Mouse (Mus musculus) CH12.LX (cell line): ENCODE results near the gene Taar3. TPM values are rescaled to one million over a fixed set of nuclear protein-coding genes. Genes with fewer than 3 reads are reported as not detected.

ENCODE experiments used
- DNase-seq: peaks from one replicate; pipeline ENCODE4 v3.0.0-alpha.2; 2013; ENCODE audit errors: extremely low read depth
- H3K27ac ChIP-seq: 2 replicates; pipeline ENCODE4 v1.5.1; 2012; ENCODE audit warnings: low read depth, mild to moderate bottlenecking, control low read depth, moderate library complexity; ENCODE audit not compliant: insufficient read depth
- H3K27me3 ChIP-seq: replicated peaks from 2 replicates; pipeline ENCODE3; 2012; ENCODE audit warnings: inconsistent platforms
- H3K36me3 ChIP-seq, 2 experiments: replicated peaks in 1 of 2; 2 replicates each; pipeline versions ENCODE3 to v1.6.1; 2012; ENCODE audit warnings: inconsistent platforms in 1 of 2, low read length in 1 of 2, mild to moderate bottlenecking in 1 of 2, mixed read lengths in 1 of 2, moderate library complexity in 1 of 2; ENCODE audit not compliant: control insufficient read depth in 1 of 2, insufficient read depth in 1 of 2
- H3K4me1 ChIP-seq, 2 experiments: 2 replicates each; pipeline ENCODE4 v1.6.1; 2012; ENCODE audit warnings: inconsistent platforms in 1 of 2, moderate library complexity in 1 of 2; ENCODE audit not compliant: insufficient read depth in 2 of 2, control insufficient read depth in 1 of 2
- H3K4me2 ChIP-seq: 2 replicates; pipeline ENCODE4 v1.6.1; 2012; ENCODE audit warnings: low read depth, mild to moderate bottlenecking, control low read depth; ENCODE audit not compliant: poor library complexity, insufficient read depth, severe bottlenecking
- H3K4me3 ChIP-seq, 3 experiments: fragments of 150-350 bp in 1 of 3; sonication (generic) in 1 of 3; replicated peaks in 1 of 3; 2 replicates each; pipeline versions ENCODE3 to v1.5.1; 2011 to 2012; ENCODE audit warnings: low read depth in 2 of 3, low read length in 2 of 3, mild to moderate bottlenecking in 2 of 3, moderate library complexity in 2 of 3, control low read depth in 1 of 3, improper control_type of control experiment in 1 of 3, inconsistent platforms in 1 of 3, mixed read lengths in 1 of 3; ENCODE audit not compliant: poor library complexity in 1 of 3
- H3K79me2 ChIP-seq: replicated peaks from 2 replicates; pipeline ENCODE4 v1.6.1; 2012; ENCODE audit warnings: mild to moderate bottlenecking, moderate library complexity; ENCODE audit not compliant: control insufficient read depth, poor library complexity, insufficient read depth, severe bottlenecking; ENCODE audit errors: extremely low read depth
- H3K9ac ChIP-seq: 2 replicates; pipeline ENCODE4 v1.6.1; 2012; ENCODE audit warnings: low read depth, mild to moderate bottlenecking, control low read depth, moderate library complexity; ENCODE audit not compliant: insufficient read depth
- H3K9me3 ChIP-seq: replicated peaks from 2 replicates; pipeline ENCODE3; 2012; ENCODE audit warnings: low read length, inconsistent platforms, mixed read lengths
- CHD1 ChIP-seq: IDR thresholded peaks from 2 replicates; pipeline ENCODE4 v1.6.1; 2012; ENCODE audit warnings: low read depth, low read length, improper control_type of control experiment, inconsistent platforms
- CTCF ChIP-seq, 2 experiments: IDR thresholded peaks in 1 of 2; conservative IDR thresholded peaks in 1 of 2; 2 replicates each; pipeline ENCODE4 v1.5.1; 2011 to 2012; ENCODE audit warnings: low read depth in 2 of 2, low read length in 2 of 2, improper control_type of control experiment in 1 of 2, inconsistent platforms in 1 of 2, mild to moderate bottlenecking in 1 of 2, moderate library complexity in 1 of 2
- ELF1 ChIP-seq: IDR thresholded peaks from 2 replicates; pipeline ENCODE4 v1.6.1; 2014; ENCODE audit warnings: low read depth, mild to moderate bottlenecking, inconsistent platforms, low read length, improper control_type of control experiment
- EP300 ChIP-seq: IDR thresholded peaks from 2 replicates; pipeline ENCODE4 v1.6.1; 2011; ENCODE audit warnings: low read length, improper control_type of control experiment
- GABPA ChIP-seq: IDR thresholded peaks from 2 replicates; pipeline ENCODE4 v1.6.1; 2012; ENCODE audit warnings: low read depth, low read length, improper control_type of control experiment, inconsistent platforms; ENCODE audit not compliant: insufficient replicate concordance
- IRF4 ChIP-seq: IDR thresholded peaks from 2 replicates; pipeline ENCODE4 v1.6.1; 2014; ENCODE audit warnings: low read depth, mild to moderate bottlenecking, inconsistent platforms, low read length, improper control_type of control experiment
- JUND ChIP-seq: conservative IDR thresholded peaks from 2 replicates; pipeline ENCODE4 v1.6.1; 2011; ENCODE audit warnings: low read depth, low read length, improper control_type of control experiment
- KAT2A ChIP-seq: IDR thresholded peaks from 2 replicates; pipeline ENCODE4 v1.6.1; 2012; ENCODE audit warnings: low read length, improper control_type of control experiment, inconsistent platforms; ENCODE audit not compliant: insufficient replicate concordance
- MAZ ChIP-seq: IDR thresholded peaks from 2 replicates; pipeline ENCODE4 v1.6.1; 2012; ENCODE audit warnings: low read depth, mild to moderate bottlenecking, inconsistent platforms, low read length, improper control_type of control experiment, moderate library complexity
- MYC ChIP-seq: IDR thresholded peaks from 2 replicates; pipeline ENCODE4 v1.6.1; 2011; ENCODE audit warnings: low read depth, mild to moderate bottlenecking, improper control_type of control experiment, low read length
- NRF1 ChIP-seq: IDR thresholded peaks from 2 replicates; pipeline ENCODE4 v1.6.1; 2014; ENCODE audit warnings: low read depth, mild to moderate bottlenecking, inconsistent platforms, low read length, improper control_type of control experiment, moderate library complexity
- RAD21 ChIP-seq: IDR thresholded peaks from 2 replicates; pipeline ENCODE4 v1.6.1; 2011; ENCODE audit warnings: low read depth, mild to moderate bottlenecking, low read length, improper control_type of control experiment, moderate library complexity
- SMC3 ChIP-seq: IDR thresholded peaks from 2 replicates; pipeline ENCODE4 v1.6.1; 2011; ENCODE audit warnings: low read depth, low read length, improper control_type of control experiment
- USF1 ChIP-seq: IDR thresholded peaks from 2 replicates; pipeline ENCODE4 v1.6.1; 2014; ENCODE audit warnings: low read depth, mild to moderate bottlenecking, inconsistent platforms, low read length, improper control_type of control experiment
- ZMIZ1 ChIP-seq: IDR thresholded peaks from 2 replicates; pipeline ENCODE4 v1.6.1; 2012; ENCODE audit warnings: low read depth, mild to moderate bottlenecking, inconsistent platforms, low read length, improper control_type of control experiment
- dilution Hi-C: fragments of 300-500 bp; cut with MboI; formaldehyde crosslinking; loops from 2 replicates; pipeline ENCODE4 v1.14.3; 2020; ENCODE audit warnings: low sequenced_read_pairs; ENCODE audit not compliant: extremely low pct_unique_long_range_greater_than_20kb, extremely low pct_ligation_motif_present
- in situ Hi-C: fragments of 300-500 bp; cut with MboI; formaldehyde crosslinking; loops from 3 replicates; pipeline ENCODE4 v1.14.3; 2019; ENCODE audit warnings: low sequenced_read_pairs, low pct_ligation_motif_present, low pct_unique_long_range_greater_than_20kb, mixed read lengths
- polyA plus RNA-seq: library from polyadenylated mRNA; unstranded; fragments of >175 nt; gene quantifications from 2 replicates; pipeline ENCODE4 v1.2.1, GENCODE M21; 2012; ENCODE audit warnings: low read depth; ENCODE audit not compliant: insufficient read length
- total RNA-seq, 2 experiments: library from RNA; depleted of rRNA; stranded (reverse); fragments of 300-350 nt in 1 of 2; fragments of >200 nt in 1 of 2; gene quantifications; 2 replicates each; pipeline ENCODE4 v1.2.3; 2012 to 2014

Taar3 gene
- total and polyA plus RNA-seq, 3 experiments = not detected

GRCm38 (mm10) chr10:23942465-23942864 lies 6.9 kb upstream of the Taar3 start:
- Histone ChIP-seq H3K9ac (no peak overlapping the region), H3K9me3 (no peaks in the 10 kb centered on the region), H3K4me1 (no peaks in the 10 kb centered on the region), H3K27me3 (no peaks in the 10 kb centered on the region), H3K27ac (no peak overlapping the region), H3K4me2 (no peak overlapping the region), H3K36me3 (no peaks in the 10 kb centered on the region), H3K4me3 (no peak overlapping the region), H3K79me2 (no peaks in the 10 kb centered on the region)
- dilution Hi-C loops (no loop called here), in situ Hi-C loops (no loop called here)
- peak; percentile 17 for DNase-seq
- TF ChIP-seq CTCF (conservative IDR thresholded peaks at IDR 0.05 in 1 of 2, IDR thresholded peaks at IDR 0.05 in 1 of 2; ENCODE audit: low read depth in 2 of 2, low read length in 2 of 2) (peak; percentile 45 to 51), RAD21 (peak; percentile 30), USF1 (no peak), ZMIZ1 (no peak), KAT2A (no peak), NRF1 (no peak), GABPA (no peak), JUND (no peak), MAZ (no peak), SMC3 (peak; percentile 45)

GRCm38 (mm10) chr10:23948026-23948425 lies 1.3 kb upstream of the Taar3 start:
- in situ Hi-C loops = no loop called here

GRCm38 (mm10) chr10:23951714-23952113 lies 2.4 kb downstream of the Taar3 start:
- no peaks in the 10 kb centered on the region for H3K27me3 ChIP-seq
- no peaks in the 10 kb centered on the region for H3K79me2 ChIP-seq
- no peaks in the 10 kb centered on the region for H3K36me3 ChIP-seq
- H3K4me3 ChIP-seq = no peak overlapping the region
- dilution Hi-C loops (no loop called here), in situ Hi-C loops (loop anchor here (25.0 kb wide), 1 partner anchor 361 kb away; no protein-coding TSS in a partner anchor)
- no peak overlapping the region for H3K9ac ChIP-seq
- no peak overlapping the region for H3K27ac ChIP-seq
- no peak for DNase-seq
- peaks cover 0 to 8% of the 10 kb centered on the region in 2 experiments; a peak in 1 of 4 replicates for H3K4me1 ChIP-seq
- H3K4me2 ChIP-seq = no peak overlapping the region
- TF ChIP-seq EP300 (0 out of 2 replicates have a peak, but pooled peaks have one; percentile 32), ELF1 (no peak)
- no peaks in the 10 kb centered on the region for H3K9me3 ChIP-seq

More at GRCm38 (mm10) chr10:23948026-23948425, 1.3 kb upstream of the Taar3 start:
- no peak overlapping the region for H3K9ac ChIP-seq
- H3K4me2 ChIP-seq = 0 out of 2 replicates have a peak overlapping the region, but pooled peaks have one; percentile 26
- no peak for TF ChIP-seq CHD1
- TF ChIP-seq MYC = peak; percentile 52; the same call in 1 of the 2 replicates
- TF ChIP-seq IRF4 = no peak
- H3K4me1 ChIP-seq = peaks cover 0 to 8% of the 10 kb centered on the region in 2 experiments; a peak in 1 of 4 replicates
- dilution Hi-C loops = no loop called here
- no peak overlapping the region for H3K27ac ChIP-seq
- H3K27me3 ChIP-seq = no peaks in the 10 kb centered on the region
- DNase-seq = no peak
- H3K36me3 ChIP-seq = no peaks in the 10 kb centered on the region
- H3K4me3 ChIP-seq = no peak overlapping the region
- no peaks in the 10 kb centered on the region for H3K79me2 ChIP-seq
- no peaks in the 10 kb centered on the region for H3K9me3 ChIP-seq
